Mouse (Mus musculus): ENCODE results near the gene Dbndd1.
"Not testable (repeated sequence)": the region's sequence is repeated elsewhere in the genome, so short reads cannot be mapped to it uniquely, and the experiment has no call there.

Gene Dbndd1

GRCm38 (mm10) chr8:123491280-123492075 lies 23.8 kb downstream of the Dbndd1 start:
- no peak for DNase-seq

GRCm38 (mm10) chr8:123482627-123483026 lies 32.6 kb downstream of the Dbndd1 start:
- no peak for DNase-seq

- DNase-seq: no peak
Measured at GRCm38 (mm10) chr8:123478456-123479218, 36.6 kb downstream of the Dbndd1 start.

GRCm38 (mm10) chr8:123477737-123478258 lies 37.5 kb downstream of the Dbndd1 start, which contains the start of gene Afg3l1:
TSS of gene Afg3l1 (plus strand) at chr8:123477903.
- DNase-seq: peak; percentile 93

GRCm38 (mm10) chr8:123476911-123477736 lies 38.1 kb downstream of the Dbndd1 start:
- DNase-seq: no peak

- DNase-seq: not testable (repeated sequence)
Measured at GRCm38 (mm10) chr8:123474549-123474948, 40.7 kb downstream of the Dbndd1 start.

GRCm38 (mm10) chr8:123472991-123473390 lies 42.3 kb downstream of the Dbndd1 start:
- DNase-seq: not testable (repeated sequence)

GRCm38 (mm10) chr8:123467476-123467875 lies 47.8 kb downstream of the Dbndd1 start:
- DNase-seq: no peak

- DNase-seq: no peak
Measured at GRCm38 (mm10) chr8:123463651-123464050, 51.6 kb downstream of the Dbndd1 start.
